Mouse (Mus musculus): Measurements from ENCODE around the gene Btd. TPM values are rescaled to one million over a fixed set of nuclear protein-coding genes. Genes with fewer than 3 reads are reported as not detected.

The Btd gene
- polyA plus RNA-seq, 1 experiment from 2014 or later, result 17.8 TPM

GRCm38 (mm10) chr14:31661671-31662554, 21.1 kb downstream of the Btd start:
- under 1% methylated on average over 44 of the region's 44 CpGs for WGBS
- ATAC-seq (ENCODE audit: low read depth), result peak; percentile 96

GRCm38 (mm10) chr14:31662555-31663211, 21.9 kb downstream of the Btd start:
- Histone ChIP-seq H3K27me3 (no peaks in the 10 kb centered on the region), H3K4me3 (peak overlapping the region; percentile 41), H3K9me3 (no peaks in the 10 kb centered on the region), H3K4me2 (peak overlapping the region; percentile 70), H3K27ac (replicated peaks) (peak overlapping the region; percentile 99), H3K36me3 (peaks cover 7% of the 10 kb centered on the region; the same call in 1 of the 2 replicates), H3K9ac (peak overlapping the region; percentile 68), H3K4me1 (replicated peaks) (peaks cover 79% of the 10 kb centered on the region)
- ATAC-seq (ENCODE audit: low read depth), result peak; percentile 74
- WGBS, result 15% methylated on average over 9 of the region's 9 CpGs

More at GRCm38 (mm10) chr14:31661671-31662554, 21.1 kb downstream of the Btd start:
- Histone ChIP-seq H3K9ac (peak overlapping the region; percentile 68), H3K4me1 (replicated peaks) (peaks cover 87% of the 10 kb centered on the region), H3K27ac (replicated peaks) (peak overlapping the region; percentile 99), H3K4me3 (peak overlapping the region; percentile 41), H3K36me3 (peaks cover 2% of the 10 kb centered on the region; the same call in 1 of the 2 replicates), H3K9me3 (no peaks in the 10 kb centered on the region), H3K27me3 (no peaks in the 10 kb centered on the region), H3K4me2 (peak overlapping the region; percentile 70)

DNA sequence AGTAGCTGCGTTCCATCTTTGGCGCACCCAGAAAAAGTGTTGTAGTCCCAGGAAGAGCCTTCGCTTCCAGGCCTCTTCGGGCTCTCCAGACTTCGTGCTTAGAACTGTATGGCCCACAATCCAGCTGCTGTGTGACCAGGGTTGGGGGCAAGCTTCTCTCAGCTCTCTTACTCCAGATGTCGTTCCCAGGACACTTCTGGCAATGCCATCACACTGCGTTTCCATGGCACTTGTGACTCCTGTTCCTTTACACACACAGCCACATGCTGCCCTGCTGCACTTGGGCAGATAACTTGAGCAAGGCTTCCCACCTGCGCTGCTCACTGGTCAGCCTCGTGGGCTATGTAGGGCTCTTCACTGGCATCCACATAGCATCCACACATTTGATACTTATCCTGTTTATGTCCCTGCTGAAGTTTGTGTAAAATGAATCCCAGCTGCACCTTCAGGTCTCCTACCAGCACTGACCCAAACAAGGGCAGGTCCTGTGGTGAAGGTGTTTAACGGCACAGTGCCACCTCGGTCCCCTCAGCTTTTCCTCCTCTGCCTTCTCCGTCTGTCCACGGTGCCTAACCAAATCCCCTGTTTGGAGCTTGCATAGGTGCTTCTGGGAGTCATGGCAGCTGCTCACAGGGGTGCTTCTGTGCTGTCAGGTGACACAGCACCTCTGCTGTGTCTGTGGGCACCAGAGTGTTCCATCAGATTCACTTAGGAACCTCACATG, 22.7 kb downstream of the Btd start:
- Histone ChIP-seq H3K27ac (replicated peaks) (peak overlapping the region; percentile 99), H3K36me3 (peaks cover 7% of the 10 kb centered on the region; the same call in 1 of the 2 replicates), H3K4me1 (replicated peaks) (peaks cover 74% of the 10 kb centered on the region), H3K4me3 (no peak overlapping the region), H3K27me3 (no peaks in the 10 kb centered on the region), H3K9ac (no peak overlapping the region; the same call in 1 of the 2 replicates), H3K9me3 (no peaks in the 10 kb centered on the region), H3K4me2 (no peak overlapping the region; the same call in 1 of the 2 replicates)
- 85% methylated on average over 13 of the region's 13 CpGs for WGBS
- ATAC-seq (ENCODE audit: low read depth), result no peak

- Histone ChIP-seq H3K4me3 (no peak overlapping the region), H3K36me3 (peaks cover 7% of the 10 kb centered on the region; the same call in 1 of the 2 replicates), H3K4me2 (no peak overlapping the region), H3K9me3 (no peaks in the 10 kb centered on the region), H3K4me1 (replicated peaks) (peaks cover 73% of the 10 kb centered on the region), H3K27me3 (no peaks in the 10 kb centered on the region), H3K9ac (no peak overlapping the region), H3K27ac (replicated peaks) (peak overlapping the region; percentile 99)
- no peak for ATAC-seq (ENCODE audit: low read depth)
- 33% methylated on average over 18 of the region's 18 CpGs for WGBS
Observed at GRCm38 (mm10) chr14:31664100-31664902, 23.5 kb downstream of the Btd start.

GRCm38 (mm10) chr14:31664903-31665565, 24.2 kb downstream of the Btd start:
- ATAC-seq (ENCODE audit: low read depth), result no peak
- no peaks in the 10 kb centered on the region for H3K27me3 ChIP-seq
- H3K4me2 ChIP-seq, result no peak overlapping the region
- no peak overlapping the region for H3K4me3 ChIP-seq
- WGBS, result 50% methylated on average over 12 of the region's 12 CpGs
- peak overlapping the region; percentile 99 for H3K27ac ChIP-seq (replicated peaks)
- H3K4me1 ChIP-seq (replicated peaks), result peaks cover 73% of the 10 kb centered on the region
- H3K36me3 ChIP-seq, result peaks cover 7% of the 10 kb centered on the region; the same call in 1 of the 2 replicates
- no peaks in the 10 kb centered on the region for H3K9me3 ChIP-seq
- 0 out of 2 replicates have a peak overlapping the region, but pooled peaks have one; percentile 45 for H3K9ac ChIP-seq

DNA sequence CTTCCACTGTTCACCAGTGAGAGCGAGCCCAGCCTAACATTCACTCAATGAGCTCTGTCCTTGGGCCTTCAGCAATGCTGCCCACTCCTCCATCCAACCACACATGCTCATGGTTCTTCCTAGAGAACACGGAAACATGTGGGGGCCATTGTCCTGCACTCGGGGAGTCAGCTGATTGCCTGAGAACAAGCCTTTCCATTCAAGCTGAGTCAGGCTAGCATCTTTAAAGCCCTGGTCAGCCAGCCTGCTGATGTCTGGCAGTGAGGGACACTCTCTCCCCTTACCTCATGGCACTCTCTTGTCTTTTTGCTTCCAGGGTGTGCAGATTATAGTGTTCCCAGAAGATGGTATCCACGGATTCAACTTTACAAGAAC, 24.7 kb downstream of the Btd start:
- no peak for ATAC-seq (ENCODE audit: low read depth)
- peak overlapping the region; percentile 99 for H3K27ac ChIP-seq (replicated peaks)
- WGBS, result 74% methylated on average over 4 of the region's 4 CpGs
- H3K4me2 ChIP-seq, result no peak overlapping the region
- peaks cover 72% of the 10 kb centered on the region for H3K4me1 ChIP-seq (replicated peaks)
- no peak overlapping the region for H3K9ac ChIP-seq
- no peak overlapping the region for H3K4me3 ChIP-seq
- H3K27me3 ChIP-seq, result no peaks in the 10 kb centered on the region
- peaks cover 7% of the 10 kb centered on the region; the same call in 1 of the 2 replicates for H3K36me3 ChIP-seq
- no peaks in the 10 kb centered on the region for H3K9me3 ChIP-seq

GRCm38 (mm10) chr14:31666931-31667705, 26.3 kb downstream of the Btd start:
- no peak overlapping the region for H3K4me3 ChIP-seq
- ATAC-seq (ENCODE audit: low read depth), result no peak
- H3K36me3 ChIP-seq, result peaks cover 7% of the 10 kb centered on the region; the same call in 1 of the 2 replicates
- WGBS, result 95% methylated on average over 28 of the region's 28 CpGs
- H3K27me3 ChIP-seq, result no peaks in the 10 kb centered on the region
- H3K4me2 ChIP-seq, result no peak overlapping the region
- no peak overlapping the region for H3K27ac ChIP-seq (replicated peaks)
- no peak overlapping the region for H3K9ac ChIP-seq
- H3K9me3 ChIP-seq, result no peaks in the 10 kb centered on the region
- peaks cover 64% of the 10 kb centered on the region for H3K4me1 ChIP-seq (replicated peaks)

- H3K4me2 ChIP-seq, result no peak overlapping the region
- H3K27ac ChIP-seq (replicated peaks), result no peak overlapping the region
- no peak for ATAC-seq (ENCODE audit: low read depth)
- H3K9me3 ChIP-seq, result no peaks in the 10 kb centered on the region
- 81% methylated on average over 6 of the region's 6 CpGs for WGBS
- peaks cover 58% of the 10 kb centered on the region for H3K4me1 ChIP-seq (replicated peaks)
- H3K9ac ChIP-seq, result no peak overlapping the region
- H3K36me3 ChIP-seq, result peaks cover 7% of the 10 kb centered on the region; the same call in 1 of the 2 replicates
- no peaks in the 10 kb centered on the region for H3K27me3 ChIP-seq
- no peak overlapping the region for H3K4me3 ChIP-seq
Observed at GRCm38 (mm10) chr14:31667741-31668140, 26.9 kb downstream of the Btd start.

- ATAC-seq (ENCODE audit: low read depth), result no peak
- Histone ChIP-seq H3K4me2 (no peak overlapping the region), H3K27ac (replicated peaks) (no peak overlapping the region), H3K9ac (no peak overlapping the region), H3K27me3 (no peaks in the 10 kb centered on the region), H3K4me1 (replicated peaks) (peaks cover 52% of the 10 kb centered on the region), H3K36me3 (peaks cover 7% of the 10 kb centered on the region; the same call in 1 of the 2 replicates), H3K9me3 (no peaks in the 10 kb centered on the region), H3K4me3 (no peak overlapping the region)
- WGBS, result 79% methylated on average over 13 of the region's 13 CpGs
Observed at GRCm38 (mm10) chr14:31668326-31668725, 27.5 kb downstream of the Btd start.

- peaks cover 7% of the 10 kb centered on the region; the same call in 1 of the 2 replicates for H3K36me3 ChIP-seq
- peak; percentile 38; the same call in 1 of the 2 replicates for ATAC-seq (ENCODE audit: low read depth)
- H3K4me2 ChIP-seq, result no peak overlapping the region
- peaks cover 44% of the 10 kb centered on the region for H3K4me1 ChIP-seq (replicated peaks)
- 43% methylated on average over 13 of the region's 13 CpGs for WGBS
- no peaks in the 10 kb centered on the region for H3K9me3 ChIP-seq
- H3K27me3 ChIP-seq, result no peaks in the 10 kb centered on the region
- peak overlapping the region; percentile 51; the same call in 1 of the 2 replicates for H3K9ac ChIP-seq
- H3K4me3 ChIP-seq, result no peak overlapping the region
- peak overlapping the region; percentile 59 for H3K27ac ChIP-seq (replicated peaks)
Observed at GRCm38 (mm10) chr14:31669161-31669611, 28.4 kb downstream of the Btd start.

Measured in neural tube, embryonic 13.5 days (tissue).